Mouse (Mus musculus): ENCODE data around the gene Mettl9. TPM values are rescaled to one million over a fixed set of nuclear protein-coding genes. Genes with fewer than 3 reads are reported as not detected.
A peak's percentile ranks its signal among the peaks of the same experiment; 100 is the strongest.

The Mettl9 gene
- polyA plus RNA-seq, 1 experiment from 2014 or later, result 92.3 TPM

- 53% methylated on average over 3 of the region's 3 CpGs for WGBS
- Histone ChIP-seq H3K27ac (ENCODE audit: low read length) (peak overlapping the region; percentile 78), H3K4me2 (ENCODE audit: low read depth, low read length) (no peak overlapping the region), H3K4me1 (ENCODE audit: control insufficient read depth, insufficient read depth, low read length) (peaks cover 13% of the 10 kb centered on the region), H3K36me3 (ENCODE audit: control insufficient read depth, insufficient read depth) (no peaks in the 10 kb centered on the region), H3K4me3 (ENCODE audit: low read length) (no peak overlapping the region), H3K9ac (ENCODE audit: low read length) (no peak overlapping the region), H3K9me3 (replicated peaks; ENCODE audit: control insufficient read depth, low read length) (0 out of 2 replicates have a peak, but pooled peaks cover 3% of the 10 kb centered on the region), H3K27me3 (ENCODE audit: control insufficient read depth, insufficient read depth, low read length) (no peaks in the 10 kb centered on the region)
- no peak for ATAC-seq (replicated peaks; ENCODE audit: extremely low read depth, insufficient read depth, low FRiP score)
Measured at GRCm38 (mm10) chr7:121111762-121112161, 77.5 kb downstream of the Mettl9 start.

- Histone ChIP-seq H3K4me2 (ENCODE audit: low read depth, low read length) (no peak overlapping the region), H3K27me3 (ENCODE audit: control insufficient read depth, insufficient read depth, low read length) (no peaks in the 10 kb centered on the region), H3K9ac (ENCODE audit: low read length) (no peak overlapping the region), H3K4me1 (ENCODE audit: control insufficient read depth, insufficient read depth, low read length) (peaks cover 3% of the 10 kb centered on the region; the same call in 1 of the 2 replicates), H3K27ac (ENCODE audit: low read length) (no peak overlapping the region), H3K4me3 (ENCODE audit: low read length) (no peak overlapping the region), H3K9me3 (replicated peaks; ENCODE audit: control insufficient read depth, low read length) (0 out of 2 replicates have a peak, but pooled peaks cover 5% of the 10 kb centered on the region), H3K36me3 (ENCODE audit: control insufficient read depth, insufficient read depth) (no peaks in the 10 kb centered on the region)
- ATAC-seq (replicated peaks; ENCODE audit: extremely low read depth, insufficient read depth, low FRiP score), result peak; percentile 52; the same call in 1 of the 2 replicates
- WGBS, result 12% methylated on average over 10 of the region's 10 CpGs
Measured at GRCm38 (mm10) chr7:121120143-121120818, 86.0 kb downstream of the Mettl9 start.

Other genes with a start within 250 kb of the Mettl9 start
- gene Gm5737, start 222.1 kb upstream of the Mettl9 start, polyA plus RNA-seq (2015; fragmentation: Nextera tagmentation; extraction: Ambion mirVana), result not detected in 2 replicates
- gene Eef2k, start 191.6 kb upstream of the Mettl9 start, polyA plus RNA-seq (2015; fragmentation: Nextera tagmentation; extraction: Ambion mirVana), result 35.8 and 42.5 TPM in 2 replicates
- 21.4 and 22.1 TPM in 2 replicates for gene Polr3e, start 116.7 kb upstream of the Mettl9 start, polyA plus RNA-seq (2015; fragmentation: Nextera tagmentation; extraction: Ambion mirVana)
- gene Cdr2, start 52.1 kb upstream of the Mettl9 start, polyA plus RNA-seq (2015; fragmentation: Nextera tagmentation; extraction: Ambion mirVana), result 11.7 and 12.1 TPM in 2 replicates
- 0.11 and 0.50 TPM in 2 replicates for gene Mfsd13b, start 51.9 kb upstream of the Mettl9 start, polyA plus RNA-seq (2015; fragmentation: Nextera tagmentation; extraction: Ambion mirVana)
- 1.5 and 2.3 TPM in 2 replicates for gene Igsf6, start 40.1 kb downstream of the Mettl9 start, polyA plus RNA-seq (2015; fragmentation: Nextera tagmentation; extraction: Ambion mirVana)
- 0.12 and 0.36 TPM in 2 replicates for gene Otoa, start 47.2 kb downstream of the Mettl9 start, polyA plus RNA-seq (2015; fragmentation: Nextera tagmentation; extraction: Ambion mirVana)